Mouse (Mus musculus) intestine, embryonic 15.5 days (tissue): ENCODE results near the gene Parg. TPM values are rescaled to one million over a fixed set of nuclear protein-coding genes. Genes with fewer than 3 reads are reported as not detected.

Experiments
- ATAC-seq: fragments of 200-750 bp; cut with Nextera tagmentation; 2 replicates; pipeline ENCODE4 v1.8.0; 2017; ENCODE audit warnings: moderate TSS enrichment, moderate library complexity
- H3K27ac ChIP-seq: fragments of 300-500 bp; sonication (generic); 2 replicates; pipeline ENCODE4 v1.5.1; 2015; ENCODE audit warnings: mild to moderate bottlenecking, inconsistent platforms
- H3K27me3 ChIP-seq: fragments of 300-500 bp; sonication (generic); replicated peaks from 2 replicates; pipeline ENCODE4 v1.6.1; 2015; ENCODE audit warnings: inconsistent platforms
- H3K36me3 ChIP-seq: fragments of 300-500 bp; sonication (generic); 2 replicates; pipeline ENCODE4 v1.6.1; 2015; ENCODE audit warnings: inconsistent platforms
- H3K4me1 ChIP-seq: fragments of 300-500 bp; sonication (generic); replicated peaks from 2 replicates; pipeline ENCODE4 v1.6.1; 2015; ENCODE audit warnings: inconsistent platforms
- H3K4me2 ChIP-seq: fragments of 300-500 bp; sonication (generic); replicated peaks from 2 replicates; pipeline ENCODE4 v1.6.1; 2015; ENCODE audit warnings: mild to moderate bottlenecking, inconsistent platforms
- H3K4me3 ChIP-seq: fragments of 300-500 bp; sonication (generic); replicated peaks from 2 replicates; pipeline ENCODE4 v1.5.1; 2015; ENCODE audit warnings: inconsistent platforms
- H3K9ac ChIP-seq: fragments of 300-500 bp; sonication (generic); 2 replicates; pipeline ENCODE4 v1.6.1; 2015; ENCODE audit warnings: inconsistent platforms
- H3K9me3 ChIP-seq: fragments of 300-500 bp; sonication (generic); 2 replicates; pipeline ENCODE4 v1.6.1; 2016; ENCODE audit warnings: inconsistent platforms
- WGBS: fragments of 180-500 bp; shearing (Covaris S2); methylation state at CpG from one replicate; pipeline ENCODE4 v1.1.7; 2015; 5-methylcytosine and 5-hydroxymethylcytosine counted together
- polyA plus RNA-seq: library from polyadenylated mRNA; unstranded; fragments of >200 nt; fragmentation: Nextera tagmentation; extraction: Ambion mirVana; gene quantifications from 2 replicates; pipeline ENCODE4 v1.2.1, GENCODE M21; 2015

The Parg gene
- polyA plus RNA-seq, 1 experiment from 2014 or later: 37.0 TPM

DNA sequence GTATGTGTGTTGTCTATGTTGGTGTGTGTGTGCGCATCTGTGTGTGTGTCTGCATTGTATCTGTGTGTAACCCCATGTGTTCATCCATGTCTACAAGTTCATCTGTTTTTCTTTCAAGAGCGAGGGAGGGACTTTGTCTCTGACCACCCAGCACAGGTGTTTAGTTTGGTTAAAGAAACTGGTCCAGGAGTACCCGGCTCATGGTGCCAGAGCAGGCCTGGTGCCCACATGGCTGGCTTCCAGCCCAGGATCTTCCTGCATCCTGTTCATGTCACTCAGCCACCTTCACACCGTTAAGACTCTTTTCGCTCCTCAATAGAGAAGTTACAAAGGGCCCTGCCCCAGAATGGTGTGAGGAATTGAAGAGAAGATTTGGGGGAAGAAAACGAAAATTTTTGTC lies 134.3 kb downstream of the Parg start:
- 81% methylated on average over 6 of the region's 6 CpGs for WGBS

DNA sequence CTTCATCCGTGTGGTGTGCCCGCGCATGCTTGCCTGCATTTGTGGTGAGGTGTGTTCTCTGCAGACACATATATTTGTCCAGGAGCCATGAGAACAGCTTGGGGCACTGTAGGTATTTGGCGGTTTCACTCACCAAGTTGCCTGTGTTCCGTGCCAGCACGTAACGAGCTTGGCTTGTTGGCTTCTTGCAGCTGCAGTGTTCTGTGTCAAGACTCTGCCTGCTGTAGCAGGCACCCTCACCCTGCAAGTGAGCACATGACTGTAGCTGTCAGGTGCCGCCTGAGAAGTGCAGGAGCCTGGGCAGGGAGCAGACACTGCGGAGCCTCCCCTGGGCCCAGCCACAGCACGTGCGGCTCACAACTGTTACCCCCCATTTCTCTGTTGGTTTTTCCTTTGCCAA lies 134.8 kb downstream of the Parg start:
- H3K9me3 ChIP-seq: no peaks in the 10 kb centered on the region
- ATAC-seq: no peak
- H3K27me3 ChIP-seq: no peaks in the 10 kb centered on the region
- H3K36me3 ChIP-seq: no peaks in the 10 kb centered on the region; the same call in 1 of the 2 replicates
- H3K4me3 ChIP-seq: no peak overlapping the region
- no peaks in the 10 kb centered on the region for H3K4me1 ChIP-seq
- no peak overlapping the region for H3K9ac ChIP-seq
- no peak overlapping the region for H3K27ac ChIP-seq
- WGBS: 78% methylated on average over 11 of the region's 11 CpGs
- no peak overlapping the region for H3K4me2 ChIP-seq

More for the DNA sequence above, 134.3 kb downstream of the Parg start:
- Histone ChIP-seq H3K36me3 (no peaks in the 10 kb centered on the region), H3K27ac (no peak overlapping the region), H3K4me1 (no peaks in the 10 kb centered on the region), H3K9me3 (no peaks in the 10 kb centered on the region), H3K4me2 (no peak overlapping the region), H3K27me3 (no peaks in the 10 kb centered on the region), H3K9ac (no peak overlapping the region), H3K4me3 (no peak overlapping the region)
- ATAC-seq: no peak

DNA sequence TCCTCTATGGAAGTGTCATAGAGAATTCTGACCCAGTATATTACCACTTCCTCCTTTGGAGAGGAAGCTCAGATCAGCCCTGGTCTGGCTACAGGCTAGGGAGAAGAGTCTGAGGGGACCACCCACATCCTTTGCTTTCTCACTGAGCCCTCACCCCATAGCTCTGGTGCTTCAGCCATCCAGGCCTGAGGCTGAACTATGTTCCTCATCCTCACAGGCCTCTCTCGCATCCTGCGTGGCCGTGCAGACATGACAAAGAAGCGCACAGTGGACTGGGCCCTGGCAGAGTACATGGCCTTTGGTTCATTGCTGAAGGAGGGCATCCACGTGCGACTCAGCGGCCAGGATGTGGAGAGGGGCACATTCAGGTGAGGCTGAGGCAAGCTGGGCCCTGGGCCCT lies 140.1 kb downstream of the Parg start:
- ATAC-seq: no peak
- Histone ChIP-seq H3K4me3 (no peak overlapping the region), H3K9me3 (no peaks in the 10 kb centered on the region), H3K27me3 (no peaks in the 10 kb centered on the region), H3K4me1 (no peaks in the 10 kb centered on the region), H3K27ac (no peak overlapping the region), H3K36me3 (no peaks in the 10 kb centered on the region; the same call in 1 of the 2 replicates), H3K4me2 (no peak overlapping the region), H3K9ac (no peak overlapping the region)
- WGBS: 97% methylated on average over 7 of the region's 7 CpGs

DNA sequence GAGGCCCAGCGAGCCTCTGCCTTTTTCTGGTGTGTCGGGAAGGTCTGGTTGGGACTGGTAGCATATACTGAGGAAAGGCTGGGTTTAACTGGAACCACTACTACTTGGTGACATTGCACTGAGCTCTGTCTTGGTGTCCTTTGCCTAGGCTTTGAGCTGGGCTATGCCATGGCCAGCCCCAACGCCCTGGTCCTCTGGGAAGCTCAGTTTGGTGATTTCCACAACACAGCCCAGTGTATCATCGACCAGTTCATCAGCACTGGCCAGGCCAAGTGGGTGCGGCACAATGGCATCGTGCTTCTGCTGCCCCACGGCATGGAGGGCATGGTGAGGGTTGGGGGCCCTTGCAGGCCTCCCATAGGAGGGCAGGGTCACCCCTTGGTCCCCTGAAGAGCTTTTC lies 142.4 kb downstream of the Parg start:
- Histone ChIP-seq H3K36me3 (no peaks in the 10 kb centered on the region; the same call in 1 of the 2 replicates), H3K9me3 (no peaks in the 10 kb centered on the region), H3K9ac (no peak overlapping the region), H3K4me2 (no peak overlapping the region), H3K27me3 (no peaks in the 10 kb centered on the region), H3K27ac (no peak overlapping the region), H3K4me3 (no peak overlapping the region), H3K4me1 (no peaks in the 10 kb centered on the region)
- 89% methylated on average over 7 of the region's 7 CpGs for WGBS
- no peak for ATAC-seq

DNA sequence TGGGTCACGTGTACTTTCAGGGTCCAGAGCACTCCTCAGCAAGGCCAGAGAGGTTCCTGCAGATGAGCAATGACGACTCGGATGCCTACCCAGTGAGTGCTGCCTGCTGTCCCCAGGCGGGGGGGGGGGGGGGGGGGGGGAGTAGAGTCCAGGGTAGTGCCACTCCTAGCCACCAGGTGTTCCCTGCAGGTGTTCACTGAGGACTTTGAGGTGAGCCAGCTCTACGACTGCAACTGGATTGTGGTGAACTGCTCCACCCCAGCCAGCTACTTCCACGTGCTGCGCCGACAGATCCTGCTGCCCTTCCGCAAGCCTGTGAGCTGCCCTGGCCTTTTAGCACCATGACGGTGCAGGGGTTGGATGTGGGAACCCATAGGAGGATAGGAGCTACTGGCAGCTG lies 142.9 kb downstream of the Parg start:
- Histone ChIP-seq H3K4me2 (no peak overlapping the region), H3K9ac (no peak overlapping the region), H3K27me3 (no peaks in the 10 kb centered on the region), H3K36me3 (no peaks in the 10 kb centered on the region; the same call in 1 of the 2 replicates), H3K4me1 (no peaks in the 10 kb centered on the region), H3K4me3 (no peak overlapping the region), H3K27ac (no peak overlapping the region), H3K9me3 (no peaks in the 10 kb centered on the region)
- WGBS: 77% methylated on average over 9 of the region's 10 CpGs
- no peak for ATAC-seq

Other genes with a start within 250 kb of the Parg start
- 0.04 and 0.05 TPM in 2 replicates for gene Galnt15, start 173.0 kb upstream of the Parg start, polyA plus RNA-seq
- 34.8 and 39.1 TPM in 2 replicates for gene Oxnad1, start 116.6 kb upstream of the Parg start, polyA plus RNA-seq
- gene Dph3, start 116.2 kb upstream of the Parg start, polyA plus RNA-seq: 105 and 108 TPM in 2 replicates
- not detected in 2 replicates for gene Msmb, start 59.9 kb upstream of the Parg start, polyA plus RNA-seq
- gene Ncoa4, start 42.1 kb upstream of the Parg start, polyA plus RNA-seq: 164 and 166 TPM in 2 replicates
- gene Timm23, start 51 bp upstream of the Parg start, polyA plus RNA-seq: 335 and 338 TPM in 2 replicates
- 21.9 and 22.5 TPM in 2 replicates for gene Ogdhl, start 120.1 kb downstream of the Parg start, polyA plus RNA-seq
- gene 1700024G13Rik, start 186.4 kb downstream of the Parg start, polyA plus RNA-seq: not detected in 2 replicates